Comparison of ENCODE assay signal across 36 mouse cellular contexts in the genomic region with DNA sequence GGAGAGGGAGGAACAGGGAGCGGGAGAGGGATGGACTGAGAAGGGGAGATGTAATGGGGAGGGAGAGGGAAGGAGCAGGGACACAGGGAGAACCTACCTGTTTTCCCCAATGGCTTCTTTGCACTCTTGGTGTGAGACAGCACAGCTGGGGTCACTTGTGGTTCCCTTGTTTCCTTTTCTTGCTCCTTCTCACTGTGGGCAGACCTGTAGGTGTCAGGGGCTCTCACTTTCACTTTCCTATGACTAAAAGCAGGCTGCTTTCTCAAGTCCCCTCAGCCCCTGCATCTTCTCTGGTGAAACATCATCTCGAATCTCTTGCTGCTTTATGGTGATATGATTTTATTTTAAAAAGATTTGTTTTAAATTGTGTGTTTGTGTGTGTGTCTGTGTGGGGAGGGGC.
A peak's percentile ranks its signal among the peaks of the same experiment; 100 is the strongest.
DNase-seq lines count a peak whose midpoint lies in the region; ATAC-seq and TF ChIP-seq lines count a peak whose summit lies in the region.
"Had no signal": no experiment of that assay in that cellular context is flagged by ENCODE, and none has a peak within 500 bp of the region (broad histone marks: within the 10 kb centered on the region; RNA-seq: fewer than 3 reads in every experiment).

No protein-coding gene starts in this region.

- no peaks in the 10 kb centered on the region for H3K36me3 ChIP-seq in CH12.LX (replicated peaks in 1 of 2; ENCODE audit: control insufficient read depth in 1 of 2, insufficient read depth in 1 of 2, low read length in 1 of 2)
- H3K36me3 ChIP-seq: embryonic facial prominence, embryonic 15.5 days; heart, embryonic 10.5 days; heart, embryonic 15.5 days; limb, embryonic 10.5 days; limb, embryonic 15.5 days; liver, embryonic 13.5 days; midbrain, embryonic 10.5 days; neural tube, embryonic 12.5 days had no signal

- no peaks in the 10 kb centered on the region for H3K27me3 ChIP-seq in CH12.LX (replicated peaks)
- H3K27me3 ChIP-seq: embryonic facial prominence, embryonic 15.5 days; heart, embryonic 15.5 days; limb, embryonic 15.5 days; liver, embryonic 13.5 days; neural tube, embryonic 12.5 days had no signal

- no peaks in the 10 kb centered on the region for H3K9me3 ChIP-seq in CH12.LX (replicated peaks; ENCODE audit: low read length)
- H3K9me3 ChIP-seq: embryonic facial prominence, embryonic 15.5 days; heart, embryonic 10.5 days; heart, embryonic 15.5 days; limb, embryonic 10.5 days; limb, embryonic 15.5 days; liver, embryonic 13.5 days; midbrain, embryonic 10.5 days; neural tube, embryonic 12.5 days had no signal

- TF ChIP-seq POLR2A in CH12.LX (IDR thresholded peaks at IDR 0.05; ENCODE audit: low read depth, low read length) = no peak

- no peaks in the 10 kb centered on the region for H3K79me2 ChIP-seq in CH12.LX (replicated peaks; ENCODE audit: control insufficient read depth, extremely low read depth, insufficient read depth, poor library complexity, severe bottlenecking)

- no peak overlapping the region for H3K9ac ChIP-seq in CH12.LX (ENCODE audit: insufficient read depth, low read depth)
- H3K9ac ChIP-seq: embryonic facial prominence, embryonic 15.5 days; heart, embryonic 15.5 days; hindbrain, embryonic 14.5 days; limb, embryonic 15.5 days; liver, embryonic 13.5 days; neural tube, embryonic 12.5 days had no signal

- no peak for TF ChIP-seq CTCF in CH12.LX (conservative IDR thresholded peaks at IDR 0.05 in 1 of 2, IDR thresholded peaks at IDR 0.05 in 1 of 2; ENCODE audit: low read depth in 2 of 2, low read length in 2 of 2)

- peaks cover 10 to 61% of the 10 kb centered on the region in 2 experiments for H3K4me1 ChIP-seq in CH12.LX (ENCODE audit: control insufficient read depth in 1 of 2, insufficient read depth in 2 of 2)
- H3K4me1 ChIP-seq: embryonic facial prominence, embryonic 15.5 days; limb, embryonic 10.5 days; liver, embryonic 13.5 days; neural tube, embryonic 12.5 days had no signal

- dilution Hi-C loops in CH12.LX (cut with MboI; ENCODE audit: extremely low pct_ligation_motif_present, extremely low pct_unique_long_range_greater_than_20kb, low sequenced_read_pairs) = no loop called here

- no peak overlapping the region for H3K4me3 ChIP-seq in CH12.LX (replicated peaks in 1 of 3; ENCODE audit: low read depth in 2 of 3, low read length in 2 of 3, poor library complexity in 1 of 3)
- H3K4me3 ChIP-seq: embryonic facial prominence, embryonic 15.5 days; heart, embryonic 10.5 days; heart, embryonic 15.5 days; layer of hippocampus, adult 2 months; limb, embryonic 10.5 days; limb, embryonic 15.5 days; liver, embryonic 13.5 days; midbrain, embryonic 10.5 days; neural tube, embryonic 12.5 days had no signal

- peak overlapping the region; percentile 51; the same call in 1 of the 2 replicates for H3K4me2 ChIP-seq in CH12.LX (ENCODE audit: insufficient read depth, low read depth, poor library complexity, severe bottlenecking)
- H3K4me2 ChIP-seq: embryonic facial prominence, embryonic 15.5 days; heart, embryonic 15.5 days; hindbrain, embryonic 14.5 days; limb, embryonic 15.5 days; liver, embryonic 13.5 days; neural tube, embryonic 12.5 days had no signal

- peak; percentile 64 for DNase-seq in A20 (ENCODE audit: low read depth, low spot score)
- DNase-seq in CH12.LX (ENCODE audit: extremely low read depth) = peak; percentile 71
- DNase-seq in frontal cortex, postnatal 10 days (ENCODE audit: low spot score in 2 of 2) = no peak
- DNase-seq in heart, postnatal 4 days = no peak
- DNase-seq in left cerebral cortex, adult 11 months (ENCODE audit: low spot score) = no peak
- DNase-seq: adrenal gland, adult 2 months; adrenal gland, postnatal 36 days; cerebellum, adult 18-20 months; cerebellum, postnatal 10 days; gastrocnemius, postnatal 10 days; kidney, adult 2 months; kidney, postnatal 36 days; layer of hippocampus, postnatal 36 days; liver, embryonic 13.5 days; lung, adult 18-20 months; lung, postnatal 4 days; retina, postnatal 1 day; right cerebral cortex, postnatal 14 days; thymus, adult 2 months; thymus, postnatal 36 days had no signal

- TF ChIP-seq RAD21 in CH12.LX (IDR thresholded peaks at IDR 0.05; ENCODE audit: low read depth, low read length) = no peak

- peak; percentile 84 for TF ChIP-seq EP300 in CH12.LX (IDR thresholded peaks at IDR 0.05; ENCODE audit: low read length)

- no peak overlapping the region for H3K27ac ChIP-seq in CH12.LX (ENCODE audit: insufficient read depth, low read depth)
- H3K27ac ChIP-seq: embryonic facial prominence, embryonic 15.5 days; heart, embryonic 10.5 days; heart, embryonic 15.5 days; hindbrain, embryonic 14.5 days; layer of hippocampus, adult 2 months; limb, embryonic 10.5 days; limb, embryonic 15.5 days; liver, embryonic 13.5 days; midbrain, embryonic 10.5 days; neural tube, embryonic 12.5 days; stomach, postnatal 0 days had no signal

- ATAC-seq in hematopoietic stem cell, adult 5-6 weeks (replicated peaks in 1 of 2; ENCODE audit: insufficient read depth in 1 of 2, low FRiP score in 2 of 2, low TSS enrichment in 1 of 2, low read depth in 1 of 2, poor library complexity in 2 of 2, severe bottlenecking in 2 of 2) = peak; percentile 71 to 85
- ATAC-seq in megakaryocyte progenitor cell, adult 5-6 weeks (replicated peaks; ENCODE audit: poor library complexity) = peak; percentile 63
- no peak for ATAC-seq in frontal cortex, adult (ENCODE audit: low TSS enrichment)
- ATAC-seq: forebrain, embryonic 14.5 days; lung, postnatal 0 days; midbrain, embryonic 16.5 days had no signal

- in situ Hi-C loops in CH12.LX (cut with MboI; ENCODE audit: low pct_ligation_motif_present, low pct_unique_long_range_greater_than_20kb, low sequenced_read_pairs) = no loop called here

TF ChIP-seq in CH12.LX, 34 proteins besides CTCF, POLR2A, EP300 and RAD21:
- TF ChIP-seq ETS1 (conservative IDR thresholded peaks at IDR 0.05; ENCODE audit: low read depth, low read length) (peak; percentile 92), IRF4 (IDR thresholded peaks at IDR 0.05; ENCODE audit: low read depth, low read length) (peak; percentile 89), SIN3A (IDR thresholded peaks at IDR 0.05; ENCODE audit: low read length) (0 out of 2 replicates have a peak, but pooled peaks have one; percentile 46), RCOR1 (conservative IDR thresholded peaks at IDR 0.05; ENCODE audit: low read depth, low read length) (peak; percentile 92; the same call in 1 of the 2 replicates), ZMIZ1 (IDR thresholded peaks at IDR 0.05; ENCODE audit: low read depth, low read length) (no peak), BHLHE40 (IDR thresholded peaks at IDR 0.05; ENCODE audit: low read depth, low read length) (peak; percentile 89), MAFK (IDR thresholded peaks at IDR 0.05; ENCODE audit: insufficient replicate concordance, low read length) (peak; percentile 86), MYC (IDR thresholded peaks at IDR 0.05; ENCODE audit: low read depth, low read length) (no peak), CHD1 (IDR thresholded peaks at IDR 0.05; ENCODE audit: low read depth, low read length) (no peak), ZNF384 (IDR thresholded peaks at IDR 0.05; ENCODE audit: low read depth, low read length) (no peak), HCFC1 (IDR thresholded peaks at IDR 0.05; ENCODE audit: low read depth, low read length) (no peak), JUN (IDR thresholded peaks at IDR 0.05; ENCODE audit: insufficient read depth, low read depth, low read length) (peak; percentile 35; the same call in 1 of the 2 replicates), ZC3H11A (IDR thresholded peaks at IDR 0.05; ENCODE audit: low read depth, low read length) (no peak), MAX (IDR thresholded peaks at IDR 0.05; ENCODE audit: low read length) (0 out of 2 replicates have a peak, but pooled peaks have one; percentile 28), GABPA (IDR thresholded peaks at IDR 0.05; ENCODE audit: insufficient replicate concordance, low read depth, low read length) (no peak), MEF2A (IDR thresholded peaks at IDR 0.05; ENCODE audit: borderline replicate concordance, low read depth, low read length) (peak; percentile 78), NRF1 (IDR thresholded peaks at IDR 0.05; ENCODE audit: low read depth, low read length) (no peak), PAX5 (IDR thresholded peaks at IDR 0.05; ENCODE audit: low read length) (no peak), CHD2 (IDR thresholded peaks at IDR 0.05; ENCODE audit: low read length) (0 out of 2 replicates have a peak, but pooled peaks have one; percentile 38), USF1 (IDR thresholded peaks at IDR 0.05; ENCODE audit: low read depth, low read length) (no peak), E2F4 (IDR thresholded peaks at IDR 0.05; ENCODE audit: insufficient replicate concordance, low read depth, low read length) (no peak), USF2 (conservative IDR thresholded peaks at IDR 0.05; ENCODE audit: low read depth, low read length) (no peak), NELFE (IDR thresholded peaks at IDR 0.05; ENCODE audit: low read depth, low read length) (no peak), MXI1 (IDR thresholded peaks at IDR 0.05; ENCODE audit: low read depth, low read length) (no peak), ELF1 (IDR thresholded peaks at IDR 0.05; ENCODE audit: low read depth, low read length) (no peak), MAZ (IDR thresholded peaks at IDR 0.05; ENCODE audit: low read depth, low read length) (peak; percentile 63; the same call in 1 of the 2 replicates), ZKSCAN1 (IDR thresholded peaks at IDR 0.05; ENCODE audit: borderline replicate concordance, low read depth, low read length) (no peak), TCF12 (IDR thresholded peaks at IDR 0.05; ENCODE audit: low read depth, low read length) (peak; percentile 77; the same call in 1 of the 2 replicates), JUND (conservative IDR thresholded peaks at IDR 0.05; ENCODE audit: low read depth, low read length) (peak; percentile 60; the same call in 1 of the 2 replicates)

Comparison
In these comparisons a context has a peak if more than half of its experiments do, and no peak if none do; other contexts are left out.
1. DNase-seq: peak in A20 (single experiment) and CH12.LX (single experiment); none in frontal cortex, postnatal 10 days (0 of 2), heart, postnatal 4 days (single experiment) and left cerebral cortex, adult 11 months (single experiment).